ENCODE assay signal across 29 mouse cellular contexts in the genomic region with DNA sequence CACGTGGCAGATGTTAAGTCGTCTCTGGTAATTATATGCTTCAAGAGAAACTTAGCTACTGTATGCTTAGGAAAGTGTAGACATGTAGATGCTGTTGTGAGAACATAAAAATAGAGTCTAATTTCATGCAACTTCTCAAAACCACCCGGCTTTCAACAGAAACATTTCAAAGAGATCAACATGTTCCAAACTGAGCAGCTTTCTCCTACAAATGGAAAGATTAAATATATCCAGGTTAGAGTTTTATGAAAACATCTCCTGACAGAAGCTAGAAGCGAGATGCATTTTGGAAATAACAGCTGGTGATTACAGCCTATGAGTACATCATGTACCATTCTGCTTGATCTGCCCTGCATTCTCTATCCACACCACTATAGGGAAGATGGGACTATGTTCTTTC.
A peak's percentile ranks its signal among the peaks of the same experiment; 100 is the strongest.
DNase-seq lines count a peak whose midpoint lies in the region; ATAC-seq and TF ChIP-seq lines count a peak whose summit lies in the region.
"Had no signal": no experiment of that assay in that cellular context is flagged by ENCODE, and none has a peak within 500 bp of the region (broad histone marks: within the 10 kb centered on the region; RNA-seq: fewer than 3 reads in every experiment).

No protein-coding gene starts in this region.

- no peak overlapping the region for H3K27ac ChIP-seq in forebrain, postnatal 0 days (ENCODE audit: low read depth, low read length)
- H3K27ac ChIP-seq in forebrain, embryonic 13.5 days: no peak overlapping the region
- H3K27ac ChIP-seq: heart, embryonic 10.5 days; hindbrain, embryonic 12.5 days; hindbrain, postnatal 0 days; intestine, embryonic 15.5 days; limb, embryonic 12.5 days; liver, embryonic 15.5 days had no signal

- no peak overlapping the region for H3K9ac ChIP-seq in forebrain, postnatal 0 days
- no peak overlapping the region for H3K9ac ChIP-seq in forebrain, embryonic 13.5 days
- H3K9ac ChIP-seq: hindbrain, embryonic 12.5 days; intestine, embryonic 15.5 days; limb, embryonic 12.5 days; liver, embryonic 15.5 days; lung, embryonic 14.5 days had no signal

- peak; percentile 83 for ATAC-seq in forebrain, postnatal 0 days
- no peak for ATAC-seq in forebrain, embryonic 13.5 days
- ATAC-seq: activated CD4-positive, CD25-positive, alpha-beta regulatory T cell, adult 4 months; forebrain, embryonic 14.5 days; hindbrain, postnatal 0 days; intestine, embryonic 15.5 days had no signal

- DNase-seq in forebrain, postnatal 0 days: no peak
- DNase-seq in layer of hippocampus, adult 9-11 months: peak; percentile 13
- DNase-seq in layer of hippocampus, postnatal 36 days: no peak
- peak; percentile 4 to 18 for DNase-seq in right cerebral cortex, postnatal 36 days (ENCODE audit: low spot score in 2 of 2)
- DNase-seq in right cerebral cortex, postnatal 14 days: no peak
- no peak for DNase-seq in spleen, postnatal 14 days (ENCODE audit: low spot score in 2 of 2)
- DNase-seq: adrenal gland, adult 2 months; cerebellum, adult 8-10 months; cerebellum, postnatal 36 days; gastrocnemius, postnatal 25 days; heart, adult 11 months; heart, postnatal 36 days; kidney, adult 2 months; kidney, postnatal 36 days; lung, embryonic 14.5 days; lung, postnatal 14 days; midbrain, embryonic 14.5 days; retina, postnatal 1 day; thymus, postnatal 14 days had no signal

- H3K36me3 ChIP-seq in forebrain, postnatal 0 days (ENCODE audit: insufficient read depth): no peaks in the 10 kb centered on the region
- H3K36me3 ChIP-seq in forebrain, embryonic 13.5 days (ENCODE audit: poor library complexity, severe bottlenecking): no peaks in the 10 kb centered on the region
- H3K36me3 ChIP-seq: heart, embryonic 10.5 days; hindbrain, embryonic 12.5 days; intestine, embryonic 15.5 days; limb, embryonic 12.5 days; liver, embryonic 15.5 days had no signal

- H3K4me2 ChIP-seq in forebrain, postnatal 0 days (ENCODE audit: low read depth): no peak overlapping the region
- no peak overlapping the region for H3K4me2 ChIP-seq in forebrain, embryonic 13.5 days
- H3K4me2 ChIP-seq: hindbrain, embryonic 12.5 days; intestine, embryonic 15.5 days; limb, embryonic 12.5 days; liver, embryonic 15.5 days; lung, embryonic 14.5 days had no signal

- no peaks in the 10 kb centered on the region for H3K4me1 ChIP-seq in forebrain, postnatal 0 days (ENCODE audit: insufficient read depth)
- no peaks in the 10 kb centered on the region for H3K4me1 ChIP-seq in forebrain, embryonic 13.5 days
- H3K4me1 ChIP-seq: heart, embryonic 10.5 days; hindbrain, embryonic 12.5 days; intestine, embryonic 15.5 days; limb, embryonic 12.5 days; liver, embryonic 15.5 days had no signal

- TF ChIP-seq CTCF in forebrain, postnatal 0 days (IDR thresholded peaks at IDR 0.05; ENCODE audit: low read depth): no peak

- 64% methylated on average over 4 of the region's 4 CpGs for WGBS in forebrain, postnatal 0 days
- WGBS in forebrain, embryonic 13.5 days: 77% methylated on average over 4 of the region's 4 CpGs

- no peak overlapping the region for H3K4me3 ChIP-seq in forebrain, postnatal 0 days (ENCODE audit: low read depth, low read length)
- H3K4me3 ChIP-seq in forebrain, embryonic 13.5 days: no peak overlapping the region
- H3K4me3 ChIP-seq: heart, embryonic 10.5 days; hindbrain, embryonic 12.5 days; intestine, embryonic 15.5 days; limb, embryonic 12.5 days; liver, embryonic 15.5 days had no signal

- H3K27me3 ChIP-seq in forebrain, postnatal 0 days (ENCODE audit: insufficient read depth, low read length): no peaks in the 10 kb centered on the region
- no peaks in the 10 kb centered on the region for H3K27me3 ChIP-seq in forebrain, embryonic 13.5 days
- H3K27me3 ChIP-seq: CH12.LX; hindbrain, embryonic 12.5 days; intestine, embryonic 15.5 days; limb, embryonic 12.5 days; liver, embryonic 15.5 days had no signal

- no peaks in the 10 kb centered on the region for H3K9me3 ChIP-seq in forebrain, postnatal 0 days (ENCODE audit: low read length)
- H3K9me3 ChIP-seq in forebrain, embryonic 13.5 days (replicated peaks): no peaks in the 10 kb centered on the region
- H3K9me3 ChIP-seq: heart, embryonic 10.5 days; hindbrain, embryonic 12.5 days; intestine, embryonic 15.5 days; limb, embryonic 12.5 days; liver, embryonic 15.5 days had no signal

Comparison
In these comparisons a context has a peak if more than half of its experiments do, and no peak if none do; other contexts are left out.
1. DNase-seq: peak in layer of hippocampus, adult 9-11 months (single experiment) and right cerebral cortex, postnatal 36 days (2 of 2); none in forebrain, postnatal 0 days (single experiment), layer of hippocampus, postnatal 36 days (0 of 2), right cerebral cortex, postnatal 14 days (single experiment) and spleen, postnatal 14 days (0 of 2).